ENCODE assay signal across 8 mouse cellular contexts in genomic region chr7:16311453-16312004, GRCm38 (mm10). TPM values are rescaled to one million over a fixed set of nuclear protein-coding genes. Genes with fewer than 3 reads are reported as not detected.
DNase-seq lines count a peak whose midpoint lies in the region; ATAC-seq lines count a peak whose summit lies in the region.

No protein-coding gene starts in this region.

- WGBS in heart, embryonic 12.5 days: 1% methylated on average over 14 of the region's 14 CpGs
- under 1% methylated on average over 14 of the region's 14 CpGs for WGBS in midbrain, embryonic 10.5 days
- WGBS in stomach, embryonic 16.5 days: 2% methylated on average over 14 of the region's 14 CpGs

- H3K4me2 ChIP-seq in heart, embryonic 12.5 days: peak overlapping the region; percentile 98
- peak overlapping the region; percentile 100 for H3K4me2 ChIP-seq in stomach, embryonic 16.5 days (ENCODE audit: low read depth, low read length)

- peaks cover 55% of the 10 kb centered on the region for H3K4me1 ChIP-seq in heart, embryonic 12.5 days (replicated peaks)
- H3K4me1 ChIP-seq in midbrain, embryonic 10.5 days: peaks cover 69% of the 10 kb centered on the region
- peaks cover 37% of the 10 kb centered on the region for H3K4me1 ChIP-seq in stomach, embryonic 16.5 days (ENCODE audit: control insufficient read depth, insufficient read depth, low read length)

- no peak for ATAC-seq in heart, embryonic 12.5 days (ENCODE audit: insufficient number of reproducible peaks, low FRiP score)
- no peak for ATAC-seq in stomach, embryonic 16.5 days (ENCODE audit: insufficient read depth, low FRiP score)

- H3K36me3 ChIP-seq in heart, embryonic 12.5 days: peaks cover 3% of the 10 kb centered on the region; the same call in 1 of the 2 replicates
- peaks cover 2% of the 10 kb centered on the region; the same call in 1 of the 2 replicates for H3K36me3 ChIP-seq in midbrain, embryonic 10.5 days
- H3K36me3 ChIP-seq in stomach, embryonic 16.5 days (ENCODE audit: control insufficient read depth, insufficient read depth, low read length): no peaks in the 10 kb centered on the region

- DNase-seq in cerebellum, adult 9-10 months: peak; percentile 66
- DNase-seq in cerebellum, adult 8-10 months: no peak
- DNase-seq in B cell, adult 2 months: peak; percentile 56 to 58
- DNase-seq in cerebellum, postnatal 14 days: peak; percentile 40 to 41
- peak; percentile 43 for DNase-seq in kidney, postnatal 10 days
- peak; percentile 46 for DNase-seq in midbrain, embryonic 10.5 days (ENCODE audit: low spot score)

- H3K9ac ChIP-seq in heart, embryonic 12.5 days: peak overlapping the region; percentile 96
- peak overlapping the region; percentile 95 for H3K9ac ChIP-seq in stomach, embryonic 16.5 days (ENCODE audit: low read length)

- H3K4me3 ChIP-seq in heart, embryonic 12.5 days: peak overlapping the region; percentile 76
- peak overlapping the region; percentile 95 for H3K4me3 ChIP-seq in midbrain, embryonic 10.5 days
- H3K4me3 ChIP-seq in stomach, embryonic 16.5 days (replicated peaks; ENCODE audit: low read length): peak overlapping the region; percentile 78

- no peaks in the 10 kb centered on the region for H3K9me3 ChIP-seq in heart, embryonic 12.5 days (replicated peaks)
- peaks cover 5% of the 10 kb centered on the region; the same call in 1 of the 2 replicates for H3K9me3 ChIP-seq in midbrain, embryonic 10.5 days (replicated peaks)
- no peaks in the 10 kb centered on the region for H3K9me3 ChIP-seq in stomach, embryonic 16.5 days (replicated peaks; ENCODE audit: control insufficient read depth, low read length)

- peak overlapping the region; percentile 100 for H3K27ac ChIP-seq in heart, embryonic 12.5 days (ENCODE audit: poor library complexity, severe bottlenecking)
- H3K27ac ChIP-seq in midbrain, embryonic 10.5 days (replicated peaks): peak overlapping the region; percentile 99
- peak overlapping the region; percentile 99 for H3K27ac ChIP-seq in stomach, embryonic 16.5 days (ENCODE audit: low read length)

- no peaks in the 10 kb centered on the region for H3K27me3 ChIP-seq in heart, embryonic 12.5 days (replicated peaks)
- H3K27me3 ChIP-seq in midbrain, embryonic 10.5 days (ENCODE audit: low read depth, poor library complexity, severe bottlenecking): peaks cover 12% of the 10 kb centered on the region; the same call in 1 of the 2 replicates
- H3K27me3 ChIP-seq in stomach, embryonic 16.5 days (ENCODE audit: control insufficient read depth, insufficient read depth, low read length): no peaks in the 10 kb centered on the region

RNA-seq across cellular contexts. Expression of gene Bbc3, which starts 3.3 kb away (rescaled TPM):
- 9.8 and 10.4 TPM in 2 replicates for polyA plus RNA-seq in heart, embryonic 12.5 days (2016; fragmentation: Nextera tagmentation; extraction: Ambion mirVana)
- polyA plus RNA-seq in midbrain, embryonic 10.5 days (2016; fragmentation: Nextera tagmentation; extraction: Ambion mirVana): 14.4 and 17.1 TPM in 2 replicates
- polyA plus RNA-seq in stomach, embryonic 16.5 days (2015; fragmentation: Nextera tagmentation; extraction: Ambion mirVana): 3.7 and 4.1 TPM in 2 replicates

RNA-seq across cellular contexts. Expression of gene Ccdc9, which starts 24.9 kb away (rescaled TPM):
- polyA plus RNA-seq in heart, embryonic 12.5 days (2016; fragmentation: Nextera tagmentation; extraction: Ambion mirVana): 24.3 and 31.2 TPM in 2 replicates
- 24.6 and 34.1 TPM in 2 replicates for polyA plus RNA-seq in midbrain, embryonic 10.5 days (2016; fragmentation: Nextera tagmentation; extraction: Ambion mirVana)
- 16.7 and 18.8 TPM in 2 replicates for polyA plus RNA-seq in stomach, embryonic 16.5 days (2015; fragmentation: Nextera tagmentation; extraction: Ambion mirVana)

RNA-seq across cellular contexts. Expression of gene Inafm1, which starts 38.1 kb away (rescaled TPM):
- polyA plus RNA-seq in heart, embryonic 12.5 days (2016; fragmentation: Nextera tagmentation; extraction: Ambion mirVana): 11.0 and 12.1 TPM in 2 replicates
- 6.3 and 10.0 TPM in 2 replicates for polyA plus RNA-seq in midbrain, embryonic 10.5 days (2016; fragmentation: Nextera tagmentation; extraction: Ambion mirVana)
- 11.8 and 12.8 TPM in 2 replicates for polyA plus RNA-seq in stomach, embryonic 16.5 days (2015; fragmentation: Nextera tagmentation; extraction: Ambion mirVana)

RNA-seq across cellular contexts. Expression of gene C5ar1, which starts 52.2 kb away (rescaled TPM):
- 1.1 and 1.8 TPM in 2 replicates for polyA plus RNA-seq in heart, embryonic 12.5 days (2016; fragmentation: Nextera tagmentation; extraction: Ambion mirVana)
- 0.86 and 1.4 TPM in 2 replicates for polyA plus RNA-seq in midbrain, embryonic 10.5 days (2016; fragmentation: Nextera tagmentation; extraction: Ambion mirVana)
- 4.6 and 4.8 TPM in 2 replicates for polyA plus RNA-seq in stomach, embryonic 16.5 days (2015; fragmentation: Nextera tagmentation; extraction: Ambion mirVana)
